Comparison of ENCODE assay signal across 8 mouse cellular contexts in genomic region chr4:53631316-53632010, GRCm38 (mm10). TPM values are rescaled to one million over a fixed set of nuclear protein-coding genes. Genes with fewer than 3 reads are reported as not detected.
A peak's percentile ranks its signal among the peaks of the same experiment; 100 is the strongest.
DNase-seq lines count a peak whose midpoint lies in the region; ATAC-seq lines count a peak whose summit lies in the region.

Gene Fsd1l (plus strand): TSS chr4:53631471.

- under 1% methylated on average over 83 of the region's 88 CpGs for WGBS in intestine, embryonic 16.5 days
- 1% methylated on average over 81 of the region's 88 CpGs for WGBS in midbrain, embryonic 10.5 days

- H3K4me1 ChIP-seq in intestine, embryonic 16.5 days (ENCODE audit: control insufficient read depth, insufficient read depth, low read length), result peaks cover 10% of the 10 kb centered on the region
- peaks cover 42% of the 10 kb centered on the region for H3K4me1 ChIP-seq in midbrain, embryonic 10.5 days

- H3K4me3 ChIP-seq in intestine, embryonic 16.5 days (ENCODE audit: low read length), result peak within 1 kb of the TSS; percentile 76
- peak within 1 kb of the TSS; percentile 91 for H3K4me3 ChIP-seq in midbrain, embryonic 10.5 days

- no peaks in the 10 kb centered on the region for H3K27me3 ChIP-seq in intestine, embryonic 16.5 days (replicated peaks; ENCODE audit: control insufficient read depth, insufficient read depth, low read length)
- H3K27me3 ChIP-seq in midbrain, embryonic 10.5 days (ENCODE audit: low read depth, poor library complexity, severe bottlenecking), result no peaks in the 10 kb centered on the region

- peak; percentile 90 for DNase-seq in adrenal gland, postnatal 14 days
- DNase-seq in embryo, embryonic 9.5 days (ENCODE audit: extremely low spot score), result peak; percentile 78
- peak; percentile 70 to 81 for DNase-seq in gastrocnemius, postnatal 4 days (ENCODE audit: low spot score in 2 of 2)
- peak; percentile 88 for DNase-seq in left cerebral cortex, postnatal 4 days
- peak; percentile 85 for DNase-seq in midbrain, embryonic 10.5 days (ENCODE audit: low spot score)
- DNase-seq in skeletal muscle tissue, adult 2 months (ENCODE audit: low read depth, low spot score), result peak; percentile 60
- peak; percentile 77 for DNase-seq in yolk sac, embryonic 10.5 days (ENCODE audit: low spot score)

- peak; percentile 92 for ATAC-seq in intestine, embryonic 16.5 days

- H3K9ac ChIP-seq in intestine, embryonic 16.5 days (ENCODE audit: low read depth, low read length), result peak within 1 kb of the TSS; percentile 85

- H3K4me2 ChIP-seq in intestine, embryonic 16.5 days (ENCODE audit: low read depth, low read length), result peak within 1 kb of the TSS; percentile 75

- no peaks in the 10 kb centered on the region for H3K9me3 ChIP-seq in intestine, embryonic 16.5 days (ENCODE audit: control insufficient read depth, low read length)
- H3K9me3 ChIP-seq in midbrain, embryonic 10.5 days (replicated peaks), result no peaks in the 10 kb centered on the region

- intact Hi-C loops in left cerebral cortex, postnatal 4 days (cut with DNase I), result no loop called here

- H3K36me3 ChIP-seq in intestine, embryonic 16.5 days (ENCODE audit: control insufficient read depth, insufficient read depth, low read length), result no peaks in the 10 kb centered on the region
- no peaks in the 10 kb centered on the region for H3K36me3 ChIP-seq in midbrain, embryonic 10.5 days

- H3K27ac ChIP-seq in intestine, embryonic 16.5 days (ENCODE audit: low read length), result peak within 1 kb of the TSS; percentile 53
- H3K27ac ChIP-seq in midbrain, embryonic 10.5 days (replicated peaks), result peak within 1 kb of the TSS; percentile 97

RNA-seq across cellular contexts. Expression of gene Fsd1l, which starts in this region (rescaled TPM):
- total RNA-seq in adrenal gland, postnatal 14 days (2021), result 9.2 TPM in 2 replicates
- total RNA-seq in gastrocnemius, postnatal 4 days (2021), result 10 to 100 TPM; 25.1 to 29.0 TPM
- 9.2 and 12.4 TPM in 2 replicates for polyA plus RNA-seq in intestine, embryonic 16.5 days (2015; fragmentation: Nextera tagmentation; extraction: Ambion mirVana)
- 10 to 100 TPM; 71.5 to 80.9 TPM for total RNA-seq in left cerebral cortex, postnatal 4 days (2021)
- polyA plus RNA-seq in midbrain, embryonic 10.5 days (2016; fragmentation: Nextera tagmentation; extraction: Ambion mirVana), result 28.1 and 29.2 TPM in 2 replicates

Comparison
In these comparisons a context has a peak if more than half of its experiments do, and no peak if none do; other contexts are left out.
1. Peak in every context shown above with its lines: DNase-seq, ATAC-seq, H3K4me3 ChIP-seq and H3K27ac ChIP-seq.